Mouse (Mus musculus) heart, postnatal 36 days (tissue): ENCODE measurements around the gene Kifc5b. TPM values are rescaled to one million over a fixed set of nuclear protein-coding genes. Genes with fewer than 3 reads are reported as not detected.
"Not testable (repeated sequence)": the region's sequence is repeated elsewhere in the genome, so short reads cannot be mapped to it uniquely, and the experiment has no call there.

Experiments
- DNase-seq, 2 experiments: peaks; one replicate each; pipeline ENCODE4 v3.0.0; 2021 to 2022
- intact Hi-C: fragments of 180-260 bp; cut with DNase I; formaldehyde crosslinking; loops from one replicate; pipeline ENCODE4 v1.15.1; 2025
- total RNA-seq, 2 experiments: library from RNA; stranded (reverse); gene quantifications; 2 replicates each; pipeline ENCODE4 v1.2.3; 2021

The Kifc5b gene
- total RNA-seq, 2 experiments from 2014 or later = 0.44 to 0.95 TPM

GRCm38 (mm10) chr17:26917560-26917959 lies 669 bp downstream of the Kifc5b start:
- intact Hi-C loops = loop anchor here (2.0 to 10.0 kb wide), 3 partner anchors 29 to 110 kb away; partner anchors contain the start of genes Bak1 and Zbtb9

DNA sequence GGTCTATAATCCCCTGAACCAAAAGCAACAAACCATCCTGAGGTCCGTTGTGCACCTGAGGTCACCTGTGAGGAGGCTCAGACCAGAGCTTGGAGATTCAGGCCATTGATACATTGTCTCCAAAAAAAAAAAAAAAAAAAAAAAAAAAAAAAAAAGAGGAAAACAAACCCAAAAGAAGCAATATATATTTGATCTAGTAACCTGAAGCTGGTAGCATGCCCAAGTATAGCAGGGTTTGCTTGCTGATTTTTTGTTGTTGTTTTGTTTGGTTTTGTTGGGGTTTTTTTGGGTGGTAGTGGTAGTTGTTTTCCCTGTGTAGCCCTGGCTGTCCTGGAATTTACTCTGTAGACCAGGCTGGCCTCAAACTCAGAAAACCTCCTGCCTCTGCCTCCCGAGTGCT lies 1.5 kb downstream of the Kifc5b start:
- intact Hi-C loops = loop anchor here (5.0 to 10.0 kb wide), 2 partner anchors 56 to 109 kb away; partner anchors contain the start of genes Bak1 and Zbtb9
- no peak for DNase-seq

More at GRCm38 (mm10) chr17:26917560-26917959, 669 bp downstream of the Kifc5b start:
- not testable (repeated sequence) for DNase-seq

GRCm38 (mm10) chr17:26919516-26919915 lies 2.6 kb downstream of the Kifc5b start:
- intact Hi-C loops = loop anchor here (5.0 to 10.0 kb wide), 2 partner anchors 55 to 108 kb away; partner anchors contain the start of genes Bak1 and Zbtb9
- not testable (repeated sequence) for DNase-seq

GRCm38 (mm10) chr17:26922368-26922767 lies 5.5 kb downstream of the Kifc5b start:
- DNase-seq, intact Hi-C loops: not testable (repeated sequence)

DNA sequence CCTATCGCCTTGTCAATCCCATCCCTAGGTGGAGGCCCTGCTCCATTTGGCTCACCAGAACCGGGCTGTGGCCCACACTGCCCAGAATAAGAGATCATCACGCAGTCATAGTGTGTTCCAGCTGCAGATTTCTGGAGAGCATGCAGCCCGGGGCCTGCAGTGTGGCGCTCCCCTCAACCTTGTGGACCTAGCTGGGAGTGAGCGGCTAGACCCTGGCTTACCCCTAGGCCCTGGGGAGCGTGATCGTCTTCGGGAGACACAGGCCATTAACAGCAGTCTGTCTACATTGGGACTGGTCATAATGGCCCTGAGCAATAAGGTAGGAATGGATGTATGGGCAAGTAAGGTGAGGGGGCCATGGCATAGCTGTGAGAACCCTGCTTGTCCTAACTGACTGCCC lies 8.5 kb downstream of the Kifc5b start:
- DNase-seq, intact Hi-C loops: not testable (repeated sequence)

GRCm38 (mm10) chr17:26931795-26932194 lies 14.9 kb downstream of the Kifc5b start:
- intact Hi-C loops = loop anchor here (5.0 kb wide), 1 partner anchor 96 kb away; the partner anchor contains the start of gene Bak1

DNA sequence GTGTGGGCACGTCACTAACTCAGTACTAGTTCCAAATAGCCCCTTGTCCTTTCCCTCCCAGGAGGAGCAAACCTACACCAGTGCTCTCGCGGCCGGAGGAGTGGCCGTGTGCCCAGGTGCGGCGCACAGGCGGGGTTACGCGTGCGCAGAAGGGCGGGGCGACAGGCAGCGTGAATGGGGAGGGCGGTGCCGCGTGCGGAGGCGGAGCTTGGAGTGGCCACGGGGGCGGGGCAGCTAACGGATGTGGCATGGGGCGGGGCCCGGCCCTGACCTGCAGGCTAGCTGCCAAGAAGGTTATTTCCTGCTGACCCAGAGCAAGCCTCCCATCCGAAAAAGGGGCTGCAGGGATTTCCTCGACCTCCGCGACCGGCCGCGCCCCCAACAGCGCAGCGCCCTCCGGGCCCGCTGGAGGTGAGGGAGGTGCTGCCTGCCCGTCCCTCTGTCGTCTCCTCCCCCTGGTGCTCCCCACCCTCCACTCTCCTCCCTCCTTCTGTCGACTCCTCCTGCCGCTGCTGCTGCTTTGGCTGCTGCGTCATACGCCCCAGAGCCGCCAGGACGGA lies 16.0 kb downstream of the Kifc5b start, which contains the start of gene Phf1:
Phf1 (plus strand) TSS at position 214 of the 560 bp plus-strand sequence.
- DNase-seq = peak; percentile 99
- intact Hi-C loops = loop anchor here (5.0 kb wide), 1 partner anchor 94 kb away; the partner anchor contains the start of gene Bak1

More at GRCm38 (mm10) chr17:26931795-26932194, 14.9 kb downstream of the Kifc5b start:
- DNase-seq = peak in 1 of 2 experiments; percentile 54

- intact Hi-C loops = loop anchor here (5.0 kb wide), 1 partner anchor 94 kb away; the partner anchor contains the start of gene Bak1
- no peak for DNase-seq
These were observed 16.5 kb downstream of the Kifc5b start for GRCm38 (mm10) chr17:26933419-26933818.

DNA sequence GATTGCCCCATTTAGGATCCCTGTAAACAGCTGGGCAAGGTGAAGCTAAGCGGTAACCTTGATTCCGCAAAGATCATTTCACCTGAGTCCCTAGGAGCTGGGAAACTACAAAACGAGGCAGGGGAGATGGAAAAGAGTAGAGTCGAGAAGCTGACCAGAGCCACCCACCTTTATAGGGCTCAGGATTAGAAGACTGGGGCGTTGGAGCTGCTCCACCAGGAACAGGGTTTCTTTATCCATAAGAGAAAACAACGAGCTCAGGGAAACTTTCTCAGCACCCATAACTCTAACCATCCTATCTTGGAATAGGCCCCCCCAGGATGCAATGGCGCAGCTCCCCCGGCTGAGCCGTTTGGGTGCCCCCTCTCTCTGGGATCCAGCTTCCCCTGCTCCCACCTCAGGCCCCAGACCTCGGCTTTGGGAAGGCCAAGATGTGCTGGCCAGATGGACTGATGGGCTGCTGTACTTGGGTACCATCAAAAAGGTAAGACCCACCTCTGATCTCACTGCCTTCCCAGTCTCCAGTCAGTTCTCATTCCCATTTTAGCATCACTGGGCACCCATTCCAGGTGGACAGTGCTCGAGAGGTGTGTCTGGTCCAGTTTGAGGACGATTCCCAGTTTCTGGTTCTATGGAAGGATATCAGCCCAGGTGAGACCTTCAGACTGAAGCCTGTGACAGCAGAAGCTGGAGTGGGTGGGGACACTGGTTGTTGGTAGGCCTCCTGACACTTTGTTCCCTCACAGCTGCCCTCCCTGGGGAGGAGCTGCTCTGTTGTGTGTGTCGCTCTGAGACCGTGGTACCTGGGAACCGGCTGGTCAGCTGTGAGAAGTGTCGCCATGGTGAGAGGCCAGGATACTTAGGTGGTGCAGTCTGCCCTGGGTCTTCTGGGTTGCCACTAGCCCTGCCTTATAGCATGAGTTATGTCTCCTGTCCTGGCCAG lies 17.3 kb downstream of the Kifc5b start:
- intact Hi-C loops = loop anchor here (5.0 kb wide), 1 partner anchor 93 kb away; the partner anchor contains the start of gene Bak1
- DNase-seq = no peak

DNA sequence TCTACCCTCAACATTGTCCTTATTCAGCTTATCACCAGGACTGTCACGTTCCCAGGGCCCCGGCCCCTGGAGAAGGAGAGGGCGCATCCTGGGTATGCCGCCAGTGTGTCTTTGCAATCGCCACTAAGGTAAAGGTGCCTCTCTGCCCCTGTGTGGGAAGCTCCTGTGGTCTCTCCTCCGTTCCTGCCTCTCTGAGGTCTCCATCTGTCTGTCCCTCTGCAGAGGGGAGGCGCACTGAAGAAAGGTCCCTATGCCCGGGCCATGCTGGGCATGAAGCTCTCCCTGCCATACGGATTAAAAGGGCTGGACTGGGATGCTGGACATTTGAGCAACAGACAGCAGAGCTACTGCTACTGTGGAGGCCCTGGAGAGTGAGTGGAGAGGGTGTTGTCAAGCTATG lies 18.1 kb downstream of the Kifc5b start:
- DNase-seq = no peak
- intact Hi-C loops = no loop called here

- intact Hi-C loops = no loop called here
- no peak for DNase-seq
These were observed 19.6 kb downstream of the Kifc5b start for GRCm38 (mm10) chr17:26936453-26936852.

GRCm38 (mm10) chr17:26936921-26937695 lies 20.2 kb downstream of the Kifc5b start:
- no peak for DNase-seq
- intact Hi-C loops = no loop called here

DNA sequence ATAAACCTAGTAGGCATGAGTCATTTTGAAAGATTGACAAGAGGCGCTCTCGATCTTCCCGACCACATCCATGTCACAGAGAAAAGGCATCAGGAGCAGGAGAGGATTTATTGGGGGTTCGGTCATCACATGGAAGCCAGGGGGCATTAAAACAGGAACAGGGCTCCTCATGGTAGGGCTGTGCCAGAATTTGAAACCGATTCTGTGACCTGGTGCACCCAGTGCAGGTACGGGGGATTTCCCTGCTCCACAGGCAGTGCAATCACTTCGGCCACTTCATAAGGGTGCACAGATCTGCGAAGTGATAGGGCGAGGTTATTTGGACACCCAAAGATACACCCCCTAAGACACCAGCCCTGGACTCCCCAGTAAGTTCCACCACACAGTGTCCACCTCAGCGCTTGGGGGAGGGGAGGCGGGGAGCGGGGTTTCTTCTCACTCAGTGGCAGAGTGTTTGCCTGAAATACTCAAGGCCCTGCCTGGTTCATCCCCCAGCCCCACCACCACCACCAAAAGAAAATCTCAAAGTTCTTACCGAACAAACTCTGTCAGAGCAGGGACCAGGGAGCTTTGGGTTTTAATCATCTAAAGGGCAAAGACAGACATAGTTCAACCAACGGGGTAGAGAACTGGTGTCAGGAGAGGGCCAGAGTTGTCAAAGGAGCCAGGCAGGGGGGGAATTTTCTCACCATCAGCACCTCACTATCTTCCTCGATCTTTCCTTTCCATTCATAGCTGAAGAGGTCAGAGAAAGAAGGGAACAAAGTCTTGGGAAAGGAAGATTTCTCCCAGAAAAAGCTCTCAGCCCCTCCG lies 21.2 kb downstream of the Kifc5b start:
- DNase-seq = no peak
- intact Hi-C loops = no loop called here

GRCm38 (mm10) chr17:26938731-26939130 lies 21.8 kb downstream of the Kifc5b start:
- no peak for DNase-seq
- intact Hi-C loops = no loop called here

DNA sequence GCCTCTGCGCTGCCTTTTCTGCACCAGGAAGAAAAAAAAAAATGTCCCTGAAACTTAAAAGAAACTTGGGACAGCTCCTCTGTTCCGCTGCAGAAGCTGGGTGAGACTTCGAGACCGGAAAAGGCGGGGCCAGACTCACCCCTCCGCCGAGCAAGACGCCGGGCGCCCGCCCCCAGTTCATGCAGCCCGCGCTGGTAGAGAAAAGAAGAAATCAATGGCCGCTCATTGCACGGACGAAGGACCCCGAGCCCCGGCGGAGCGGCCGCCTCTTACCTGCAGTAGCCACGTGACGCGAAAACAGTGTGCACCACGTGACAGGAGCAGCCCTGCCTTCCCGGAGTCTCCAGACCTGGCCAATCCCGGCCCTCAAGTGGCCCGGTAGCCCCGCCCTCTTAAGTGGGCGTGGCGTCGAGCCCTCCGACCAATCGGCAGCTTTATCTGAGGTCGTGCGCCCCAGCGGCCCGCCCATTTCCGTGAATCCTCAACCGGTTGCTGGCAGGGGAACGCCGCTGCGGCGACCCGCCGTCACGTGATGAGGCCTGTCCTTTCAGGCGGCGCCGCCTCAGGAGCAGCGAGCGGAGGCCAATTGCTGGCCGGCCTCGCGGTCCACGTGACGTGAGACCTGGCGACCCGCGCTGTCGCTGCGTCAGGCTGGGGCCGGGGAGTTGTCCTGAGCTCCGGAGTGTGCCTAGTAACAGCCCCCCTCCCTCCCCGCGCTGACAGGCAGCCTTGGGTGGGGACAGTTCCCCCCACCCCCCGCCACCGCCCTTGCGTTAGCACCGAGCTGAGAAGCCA lies 22.5 kb downstream of the Kifc5b start, which contains the start of gene Cuta:
Cuta (minus strand) TSS at position 392 of the 795 bp plus-strand sequence.
- intact Hi-C loops = no loop called here

DNA sequence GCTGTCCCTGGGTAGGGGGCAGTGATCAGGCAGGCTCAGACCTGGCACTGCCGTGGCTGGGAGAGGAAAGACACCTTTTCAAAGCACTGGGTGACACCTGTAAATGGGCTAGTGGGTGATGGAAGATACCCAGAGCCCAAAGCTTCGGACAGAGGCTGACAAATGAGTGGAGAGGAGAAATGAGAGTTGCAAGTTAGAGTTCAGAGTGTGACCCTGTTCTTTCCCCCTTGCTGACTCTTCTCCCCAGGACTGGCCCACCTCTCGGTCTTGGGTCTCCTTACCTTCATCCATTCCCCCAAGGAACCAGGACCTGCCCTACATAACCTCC lies 23.0 kb downstream of the Kifc5b start:
- DNase-seq = no peak
- intact Hi-C loops = no loop called here

More for the DNA sequence above, 22.5 kb downstream of the Kifc5b start, which contains the start of gene Cuta:
- peak; percentile 99 for DNase-seq

DNA sequence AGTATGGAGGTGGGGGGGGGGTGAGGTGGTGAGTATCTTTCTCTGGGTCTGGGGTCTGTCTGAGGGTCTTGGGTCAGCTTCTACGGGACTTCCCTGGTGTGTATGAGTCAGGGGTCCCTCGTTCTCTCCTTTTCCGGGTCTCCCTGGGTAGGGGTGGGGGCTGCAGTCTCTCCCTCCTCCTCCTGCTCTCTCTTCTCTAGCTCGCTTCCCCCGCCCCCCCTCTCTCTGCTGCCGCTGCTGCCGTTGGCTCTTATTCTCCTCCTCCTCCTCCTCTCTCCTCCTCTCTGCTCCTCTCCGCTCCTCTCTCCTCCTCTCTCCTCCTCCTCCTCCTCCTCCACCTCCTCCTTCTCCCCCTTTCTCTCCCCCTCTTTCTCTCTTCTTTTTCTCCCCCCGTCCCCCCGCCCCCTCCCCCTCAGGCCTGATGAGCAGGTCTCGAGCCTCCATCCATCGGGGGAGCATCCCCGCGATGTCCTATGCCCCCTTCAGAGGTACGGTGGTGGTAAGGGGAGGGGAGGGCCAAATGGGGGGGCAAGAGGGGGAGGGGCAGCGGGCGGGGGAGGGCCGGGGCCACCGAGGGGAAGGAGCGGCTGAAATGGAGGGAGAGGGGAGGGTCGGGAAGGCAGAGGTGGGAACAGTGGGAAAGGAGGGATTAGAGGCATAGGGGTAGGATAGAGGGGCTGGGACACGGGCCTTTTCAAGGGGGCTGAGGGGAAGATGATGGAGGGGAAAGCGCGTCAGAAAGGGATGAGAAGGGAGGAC lies 24.3 kb downstream of the Kifc5b start, which contains the start of gene Syngap1:
Syngap1 (plus strand) TSS at position 223 of the 759 bp plus-strand sequence.
- intact Hi-C loops = no loop called here
- no peak for DNase-seq
